Mouse (Mus musculus) G1E (cell line): ENCODE data around the gene Atp6v0a2.

Source experiments
- CTCF ChIP-seq: IDR thresholded peaks from 2 replicates; pipeline ENCODE4 v1.5.1; 2012; ENCODE audit warnings: low read depth, low read length, inconsistent platforms, mixed read lengths
- GATA1 ChIP-seq: IDR thresholded peaks from 2 replicates; pipeline ENCODE4 v1.6.1; 2012; ENCODE audit warnings: borderline replicate concordance, low read length, inconsistent platforms, mixed read lengths
- GATA2 ChIP-seq: IDR thresholded peaks from 2 replicates; pipeline ENCODE4 v1.6.1; 2012; ENCODE audit warnings: low read depth, low read length, inconsistent platforms, borderline replicate concordance
- TAL1 ChIP-seq: conservative IDR thresholded peaks from 2 replicates; pipeline ENCODE4 v1.6.1; 2012; ENCODE audit warnings: low read depth, low read length, inconsistent platforms, mixed read lengths

- TF ChIP-seq CTCF: no peak
- no peak for TF ChIP-seq GATA1
- TF ChIP-seq GATA2: no peak
- TF ChIP-seq TAL1: no peak
Measured at GRCm38 (mm10) chr5:124621362-124621761, 7.0 kb upstream of the Atp6v0a2 start.
